Mouse (Mus musculus) right cerebral cortex, postnatal 36 days (tissue): ENCODE data around the gene Chpt1.
"Not testable (repeated sequence)": the region's sequence is repeated elsewhere in the genome, so short reads cannot be mapped to it uniquely, and the experiment has no call there.

Experiments used
- DNase-seq, 2 experiments: peaks; one replicate each; pipeline ENCODE4 v3.0.0; 2022; ENCODE audit warnings: low spot score in 2 of 2, mixed read lengths in 1 of 2

Gene Chpt1

GRCm38 (mm10) chr10:88503421-88504314 is at the start of gene Chpt1:
Gene Chpt1 (minus strand): TSS chr10:88504073.
- DNase-seq = peak; percentile 65 to 75

DNA sequence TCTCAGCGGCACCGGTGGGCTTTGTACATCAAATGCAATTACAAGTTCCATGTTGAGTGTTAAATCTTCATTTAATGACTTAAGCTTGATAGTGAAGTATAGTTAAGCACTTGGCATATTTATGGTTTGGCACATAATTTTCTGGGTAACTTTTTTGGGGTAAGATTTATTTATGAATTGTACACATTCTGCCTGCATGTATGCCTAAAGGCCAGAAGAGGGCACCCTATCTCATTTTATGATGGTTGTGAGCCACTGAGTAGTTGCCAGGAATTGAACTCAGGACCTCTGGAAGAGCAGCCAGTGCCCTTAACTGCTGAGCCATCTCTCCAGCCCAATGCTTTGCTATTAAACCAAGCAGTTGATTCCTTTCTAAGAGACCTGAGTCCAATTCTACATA is 48.9 kb upstream of the Chpt1 start:
- DNase-seq = no peak

GRCm38 (mm10) chr10:88550225-88550624 is 46.4 kb upstream of the Chpt1 start:
- DNase-seq = no peak

GRCm38 (mm10) chr10:88547635-88548034 is 43.8 kb upstream of the Chpt1 start:
- no peak for DNase-seq

- DNase-seq = no peak
Observed at GRCm38 (mm10) chr10:88530631-88531030, 26.8 kb upstream of the Chpt1 start.

- no peak for DNase-seq
Observed at GRCm38 (mm10) chr10:88524016-88524415, 20.1 kb upstream of the Chpt1 start.

GRCm38 (mm10) chr10:88523212-88523611 is 19.3 kb upstream of the Chpt1 start:
- DNase-seq = no peak

- no peak for DNase-seq
Observed at GRCm38 (mm10) chr10:88522795-88523194, 18.9 kb upstream of the Chpt1 start.

GRCm38 (mm10) chr10:88515049-88515448 is 11.2 kb upstream of the Chpt1 start:
- not testable (repeated sequence) for DNase-seq

DNA sequence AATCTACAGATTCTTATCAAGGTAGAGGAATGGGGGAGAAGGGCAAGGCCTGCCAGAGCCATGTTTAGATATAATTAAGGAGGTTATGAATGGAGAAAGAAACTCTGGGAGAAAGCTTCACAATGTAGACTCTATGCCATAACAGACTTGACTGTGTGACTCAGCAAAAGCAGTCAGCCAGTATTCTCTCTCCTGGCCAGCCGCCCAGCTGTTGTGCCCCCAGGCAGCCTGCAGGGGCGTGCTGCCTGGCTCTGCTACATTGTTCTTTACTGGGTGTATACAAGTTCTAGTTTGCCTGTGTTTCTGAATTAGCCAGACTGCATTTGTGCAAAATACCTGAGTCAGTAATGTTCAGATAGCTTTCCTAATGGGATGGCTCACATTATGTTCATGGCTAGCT is 10.6 kb upstream of the Chpt1 start:
- peak; percentile 18 to 36 for DNase-seq

GRCm38 (mm10) chr10:88513574-88514135 is 9.8 kb upstream of the Chpt1 start:
- DNase-seq = no peak

DNA sequence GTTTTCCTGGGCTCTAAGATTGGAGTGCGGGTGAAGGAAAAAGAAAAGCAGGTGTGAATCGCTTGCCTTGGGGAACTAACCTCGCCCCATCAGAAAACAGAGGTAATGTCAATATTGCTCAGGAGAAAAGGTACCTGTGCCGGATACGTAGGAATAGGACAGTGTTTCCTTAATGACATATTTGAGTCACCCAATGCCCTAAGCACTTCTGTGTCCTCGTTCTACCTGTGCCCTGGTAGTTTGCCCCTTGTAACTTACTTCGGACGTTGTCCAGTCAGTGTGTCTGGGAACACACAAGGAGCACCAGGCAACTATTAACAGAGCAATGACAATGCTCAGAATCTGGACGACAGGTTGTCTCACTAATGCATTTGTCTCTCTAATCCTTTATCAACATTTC is 7.5 kb upstream of the Chpt1 start:
- DNase-seq = no peak

GRCm38 (mm10) chr10:88510503-88511271 is 6.8 kb upstream of the Chpt1 start:
- DNase-seq = no peak

DNA sequence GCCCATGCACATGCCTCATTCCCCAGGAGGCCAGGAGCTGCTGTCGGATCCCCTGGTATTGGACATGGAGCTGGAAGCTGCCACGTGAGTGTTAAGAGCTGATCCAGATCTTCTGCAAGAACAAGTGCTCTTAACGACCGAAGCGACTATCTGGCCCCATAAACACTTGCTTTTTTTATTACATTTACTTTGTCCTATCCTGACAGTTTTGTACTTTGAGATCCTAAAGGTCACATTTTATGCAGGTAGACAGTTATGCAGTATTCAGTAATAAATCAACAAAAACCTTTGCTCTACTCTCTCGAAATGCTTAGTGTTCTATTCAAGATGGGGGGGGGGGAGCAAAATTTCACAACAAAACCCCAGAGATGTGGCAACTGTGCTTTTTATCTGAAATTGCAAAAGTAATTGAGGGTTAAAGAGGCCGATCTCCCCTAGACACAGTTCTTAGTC is 3.8 kb upstream of the Chpt1 start:
- DNase-seq = no peak

GRCm38 (mm10) chr10:88505256-88505655 is 1.4 kb upstream of the Chpt1 start:
- DNase-seq = no peak

DNA sequence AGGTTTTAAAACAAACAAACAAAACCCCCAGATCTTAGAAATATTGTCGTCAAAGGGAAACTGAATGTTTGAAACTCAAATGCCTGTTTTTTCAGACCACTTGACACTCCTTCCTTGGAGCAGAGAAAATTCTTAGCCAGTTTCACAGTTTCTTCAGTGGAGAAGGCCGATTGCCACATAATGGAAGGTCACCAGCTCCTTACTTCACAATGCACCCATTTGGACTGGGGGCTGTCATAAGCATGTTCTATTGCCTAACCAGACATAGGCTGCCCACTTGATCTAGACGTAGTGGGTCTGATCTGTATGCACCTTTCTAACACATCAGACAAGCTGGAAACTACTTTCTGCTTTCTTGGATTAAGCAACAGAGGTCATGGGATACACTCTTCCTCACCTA is 608 bp upstream of the Chpt1 start:
- no peak for DNase-seq

GRCm38 (mm10) chr10:88502919-88503318 is 954 bp downstream of the Chpt1 start:
- DNase-seq = no peak

- no peak for DNase-seq
Observed at GRCm38 (mm10) chr10:88501886-88502765, 1.7 kb downstream of the Chpt1 start.

- no peak for DNase-seq
Observed at GRCm38 (mm10) chr10:88501370-88501769, 2.5 kb downstream of the Chpt1 start.

DNA sequence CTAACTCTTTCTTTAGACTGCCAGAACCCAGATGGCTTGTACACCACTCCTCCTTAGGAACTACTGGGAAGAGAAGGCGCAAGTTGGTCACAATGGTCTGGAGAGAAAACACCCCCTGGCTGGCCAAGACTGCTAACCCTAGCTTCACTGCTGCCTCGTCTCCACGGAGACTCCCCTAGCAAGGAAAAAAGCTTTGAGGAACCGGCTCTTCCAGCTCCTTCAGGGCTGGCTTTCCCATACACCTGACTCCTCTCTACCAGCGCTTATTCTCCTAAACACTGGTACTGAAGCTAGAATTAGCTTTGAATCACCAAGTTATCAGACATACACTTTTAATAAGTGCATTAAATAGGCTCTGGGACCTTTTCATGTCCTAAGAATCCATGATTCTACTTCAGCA is 3.9 kb downstream of the Chpt1 start:
- no peak for DNase-seq

GRCm38 (mm10) chr10:88496864-88497564 is 6.9 kb downstream of the Chpt1 start:
- no peak for DNase-seq
